Mouse (Mus musculus) limb, embryonic 13.5 days (tissue): ENCODE results near the gene Fam234b. TPM values are rescaled to one million over a fixed set of nuclear protein-coding genes. Genes with fewer than 3 reads are reported as not detected.

Experiments used
- ATAC-seq: fragments of 200-750 bp; cut with Nextera tagmentation; 2 replicates; pipeline ENCODE4 v1.8.0; 2017; ENCODE audit warnings: low read depth, moderate number of reproducible peaks, moderate TSS enrichment; ENCODE audit not compliant: low FRiP score
- H3K27ac ChIP-seq: fragments of 300-500 bp; sonication (generic); 2 replicates; pipeline ENCODE4 v1.5.1; 2015; ENCODE audit warnings: inconsistent platforms, mild to moderate bottlenecking, moderate library complexity
- H3K27me3 ChIP-seq: fragments of 300-500 bp; sonication (generic); 2 replicates; pipeline ENCODE4 v1.6.1; 2015; ENCODE audit warnings: mild to moderate bottlenecking, inconsistent platforms
- H3K36me3 ChIP-seq: fragments of 300-500 bp; sonication (generic); 2 replicates; pipeline ENCODE4 v1.6.1; 2015; ENCODE audit warnings: inconsistent platforms, mild to moderate bottlenecking, moderate library complexity
- H3K4me1 ChIP-seq: fragments of 300-500 bp; sonication (generic); 2 replicates; pipeline ENCODE4 v1.6.1; 2015; ENCODE audit warnings: inconsistent platforms
- H3K4me2 ChIP-seq: fragments of 300-500 bp; sonication (generic); replicated peaks from 2 replicates; pipeline ENCODE4 v1.6.1; 2015; ENCODE audit warnings: inconsistent platforms, mild to moderate bottlenecking, moderate library complexity
- H3K4me3 ChIP-seq: fragments of 300-500 bp; sonication (generic); 2 replicates; pipeline ENCODE4 v1.5.1; 2015; ENCODE audit warnings: moderate library complexity, mild to moderate bottlenecking, inconsistent platforms
- H3K9ac ChIP-seq: fragments of 300-500 bp; sonication (generic); 2 replicates; pipeline ENCODE4 v1.6.1; 2015; ENCODE audit warnings: mild to moderate bottlenecking, inconsistent platforms
- H3K9me3 ChIP-seq: fragments of 300-500 bp; sonication (generic); 2 replicates; pipeline ENCODE4 v1.6.1; 2016; ENCODE audit warnings: inconsistent platforms
- WGBS: fragments of 180-500 bp; shearing (Covaris S2); methylation state at CpG from one replicate; pipeline ENCODE4 v1.1.7; 2015; 5-methylcytosine and 5-hydroxymethylcytosine counted together
- polyA plus RNA-seq: library from polyadenylated mRNA; unstranded; fragments of >200 nt; fragmentation: Nextera tagmentation; extraction: Ambion mirVana; gene quantifications from 2 replicates; pipeline ENCODE4 v1.2.1, GENCODE M21; 2015

The Fam234b gene
- polyA plus RNA-seq, 1 experiment from 2014 or later = 30.3 TPM

GRCm38 (mm10) chr6:135202668-135203067 lies 4.9 kb downstream of the Fam234b start:
- ATAC-seq = no peak
- Histone ChIP-seq H3K4me3 (no peak overlapping the region), H3K27ac (no peak overlapping the region), H3K36me3 (0 out of 2 replicates have a peak, but pooled peaks cover under 1% of the 10 kb centered on the region), H3K9ac (no peak overlapping the region), H3K4me2 (no peak overlapping the region), H3K27me3 (no peaks in the 10 kb centered on the region), H3K4me1 (peaks cover 11% of the 10 kb centered on the region; the same call in 1 of the 2 replicates), H3K9me3 (0 out of 2 replicates have a peak, but pooled peaks cover 5% of the 10 kb centered on the region)
- 85% methylated on average over 6 of the region's 6 CpGs for WGBS

- Histone ChIP-seq H3K27me3 (no peaks in the 10 kb centered on the region), H3K9ac (no peak overlapping the region), H3K4me3 (no peak overlapping the region), H3K4me2 (no peak overlapping the region), H3K36me3 (0 out of 2 replicates have a peak, but pooled peaks cover 4% of the 10 kb centered on the region), H3K27ac (no peak overlapping the region), H3K9me3 (0 out of 2 replicates have a peak, but pooled peaks cover 5% of the 10 kb centered on the region), H3K4me1 (peaks cover 6% of the 10 kb centered on the region; the same call in 1 of the 2 replicates)
- 64% methylated on average over 6 of the region's 6 CpGs for WGBS
- no peak for ATAC-seq
These were observed 6.0 kb downstream of the Fam234b start for GRCm38 (mm10) chr6:135203737-135204136.

GRCm38 (mm10) chr6:135204869-135205268 lies 7.1 kb downstream of the Fam234b start:
- no peak overlapping the region for H3K27ac ChIP-seq
- H3K36me3 ChIP-seq = peaks cover 11% of the 10 kb centered on the region
- H3K9me3 ChIP-seq = 0 out of 2 replicates have a peak, but pooled peaks cover 5% of the 10 kb centered on the region
- no peaks in the 10 kb centered on the region for H3K27me3 ChIP-seq
- no peaks in the 10 kb centered on the region for H3K4me1 ChIP-seq
- no peak overlapping the region for H3K4me3 ChIP-seq
- no peak for ATAC-seq
- 70% methylated on average over 4 of the region's 4 CpGs for WGBS
- H3K4me2 ChIP-seq = no peak overlapping the region
- no peak overlapping the region for H3K9ac ChIP-seq

- Histone ChIP-seq H3K4me1 (no peaks in the 10 kb centered on the region), H3K9ac (no peak overlapping the region), H3K27me3 (no peaks in the 10 kb centered on the region), H3K36me3 (peaks cover 14% of the 10 kb centered on the region), H3K9me3 (0 out of 2 replicates have a peak, but pooled peaks cover 5% of the 10 kb centered on the region), H3K4me2 (no peak overlapping the region), H3K27ac (no peak overlapping the region), H3K4me3 (no peak overlapping the region)
- ATAC-seq = no peak
- WGBS = 82% methylated on average over 4 of the region's 4 CpGs
These were observed 8.0 kb downstream of the Fam234b start for GRCm38 (mm10) chr6:135205802-135206201.

- Histone ChIP-seq H3K27ac (no peak overlapping the region), H3K9me3 (0 out of 2 replicates have a peak, but pooled peaks cover 5% of the 10 kb centered on the region), H3K9ac (no peak overlapping the region), H3K36me3 (peaks cover 16% of the 10 kb centered on the region), H3K27me3 (no peaks in the 10 kb centered on the region), H3K4me2 (no peak overlapping the region), H3K4me1 (no peaks in the 10 kb centered on the region), H3K4me3 (no peak overlapping the region)
- 80% methylated on average over 8 of the region's 8 CpGs for WGBS
- no peak for ATAC-seq
These were observed 9.1 kb downstream of the Fam234b start for GRCm38 (mm10) chr6:135206909-135207308.

GRCm38 (mm10) chr6:135211169-135211568 lies 13.4 kb downstream of the Fam234b start:
- Histone ChIP-seq H3K4me1 (no peaks in the 10 kb centered on the region), H3K27me3 (no peaks in the 10 kb centered on the region), H3K27ac (no peak overlapping the region), H3K36me3 (peaks cover 40% of the 10 kb centered on the region), H3K4me2 (no peak overlapping the region), H3K9me3 (no peaks in the 10 kb centered on the region), H3K4me3 (no peak overlapping the region), H3K9ac (no peak overlapping the region)
- WGBS = 85% methylated on average over 7 of the region's 7 CpGs
- no peak for ATAC-seq

- no peak overlapping the region for H3K27ac ChIP-seq
- H3K9me3 ChIP-seq = no peaks in the 10 kb centered on the region
- H3K9ac ChIP-seq = no peak overlapping the region
- H3K27me3 ChIP-seq = no peaks in the 10 kb centered on the region
- H3K36me3 ChIP-seq = peaks cover 53% of the 10 kb centered on the region
- no peak for ATAC-seq
- H3K4me1 ChIP-seq = no peaks in the 10 kb centered on the region
- H3K4me3 ChIP-seq = no peak overlapping the region
- no peak overlapping the region for H3K4me2 ChIP-seq
- 63% methylated on average over 2 of the region's 2 CpGs for WGBS
These were observed 14.9 kb downstream of the Fam234b start for GRCm38 (mm10) chr6:135212666-135213065.

GRCm38 (mm10) chr6:135218330-135218729 lies 20.6 kb downstream of the Fam234b start:
- Histone ChIP-seq H3K27ac (no peak overlapping the region), H3K27me3 (no peaks in the 10 kb centered on the region), H3K9ac (no peak overlapping the region), H3K4me2 (no peak overlapping the region), H3K4me3 (no peak overlapping the region), H3K36me3 (peaks cover 66% of the 10 kb centered on the region), H3K4me1 (peaks cover 12% of the 10 kb centered on the region), H3K9me3 (no peaks in the 10 kb centered on the region)
- 33% methylated on average over 8 of the region's 8 CpGs for WGBS
- no peak for ATAC-seq

GRCm38 (mm10) chr6:135219916-135220315 lies 22.1 kb downstream of the Fam234b start:
- 74% methylated on average over 5 of the region's 5 CpGs for WGBS
- H3K27ac ChIP-seq = no peak overlapping the region
- ATAC-seq = no peak

GRCm38 (mm10) chr6:135223786-135224416 lies 26.1 kb downstream of the Fam234b start:
- H3K27ac ChIP-seq = peak overlapping the region; percentile 39; the same call in 1 of the 2 replicates
- H3K4me3 ChIP-seq = no peak overlapping the region
- H3K4me2 ChIP-seq = no peak overlapping the region
- no peaks in the 10 kb centered on the region for H3K9me3 ChIP-seq
- no peak overlapping the region for H3K9ac ChIP-seq
- 65% methylated on average over 6 of the region's 6 CpGs for WGBS
- peaks cover 56% of the 10 kb centered on the region for H3K36me3 ChIP-seq
- H3K4me1 ChIP-seq = peaks cover 14% of the 10 kb centered on the region
- H3K27me3 ChIP-seq = no peaks in the 10 kb centered on the region
- peak; percentile 66; the same call in 1 of the 2 replicates for ATAC-seq

More at GRCm38 (mm10) chr6:135219916-135220315, 22.1 kb downstream of the Fam234b start:
- Histone ChIP-seq H3K27me3 (no peaks in the 10 kb centered on the region), H3K4me3 (no peak overlapping the region), H3K4me2 (no peak overlapping the region), H3K9ac (no peak overlapping the region), H3K4me1 (peaks cover 20% of the 10 kb centered on the region), H3K36me3 (peaks cover 51% of the 10 kb centered on the region), H3K9me3 (no peaks in the 10 kb centered on the region)

- 66% methylated on average over 10 of the region's 10 CpGs for WGBS
- Histone ChIP-seq H3K4me1 (peaks cover 6% of the 10 kb centered on the region), H3K27me3 (no peaks in the 10 kb centered on the region), H3K9ac (no peak overlapping the region), H3K9me3 (no peaks in the 10 kb centered on the region), H3K4me2 (no peak overlapping the region), H3K36me3 (peaks cover 68% of the 10 kb centered on the region), H3K27ac (no peak overlapping the region), H3K4me3 (no peak overlapping the region)
- no peak for ATAC-seq
These were observed 30.7 kb downstream of the Fam234b start for GRCm38 (mm10) chr6:135228465-135228941.

GRCm38 (mm10) chr6:135230586-135230985 lies 32.8 kb downstream of the Fam234b start:
- Histone ChIP-seq H3K4me3 (no peak overlapping the region), H3K4me2 (no peak overlapping the region), H3K9ac (no peak overlapping the region), H3K4me1 (no peaks in the 10 kb centered on the region), H3K36me3 (peaks cover 81% of the 10 kb centered on the region), H3K9me3 (no peaks in the 10 kb centered on the region), H3K27ac (no peak overlapping the region), H3K27me3 (no peaks in the 10 kb centered on the region)
- WGBS = 91% methylated on average over 6 of the region's 6 CpGs
- ATAC-seq = no peak
